Mouse (Mus musculus) lung, postnatal 0 days (tissue): Measurements from ENCODE around the gene Gm20388.

Experiments
- CTCF ChIP-seq: IDR thresholded peaks from 2 replicates; pipeline ENCODE4 v1.5.1; 2016; ENCODE audit warnings: antibody characterized with exemption, mild to moderate bottlenecking
- EP300 ChIP-seq: IDR thresholded peaks from 2 replicates; pipeline ENCODE4 v1.6.1; 2016; ENCODE audit warnings: antibody characterized with exemption, mild to moderate bottlenecking, control low read depth

GRCm38 (mm10) chr8:122326114-122326542 lies 2415.5 kb downstream of the Gm20388 start:
- TF ChIP-seq EP300 (no peak), CTCF (no peak)
